Mouse (Mus musculus): ENCODE measurements at regions not wholly inside any gene's neighbourhood (a gene's known extent, or its start where the extent isn't known, plus 50 kb on each side); places are given as distances from the start of the nearest gene placed in this dataset.

DNA sequence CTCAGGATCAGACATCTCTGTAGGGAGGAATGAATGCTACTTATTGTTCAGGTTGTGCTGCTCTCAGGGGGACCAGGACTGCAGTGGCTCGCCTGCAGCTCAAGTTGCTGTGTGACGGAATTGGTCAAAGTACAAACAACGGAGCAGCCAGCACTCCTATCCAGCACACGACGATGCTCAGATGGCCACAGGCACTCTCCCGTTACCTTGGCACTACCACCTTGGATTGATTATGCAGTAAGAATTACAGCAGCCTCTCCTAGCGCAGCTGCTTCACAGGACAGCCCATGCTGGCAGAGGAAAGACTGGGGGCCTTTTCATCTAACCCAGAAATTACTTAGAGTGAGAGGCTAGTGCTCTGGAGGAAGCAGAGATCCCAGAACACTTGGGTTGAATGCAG lies 226.5 kb downstream of the Maf start:
- H3K36me3 ChIP-seq (ENCODE audit: control insufficient read depth, insufficient read depth, low read length) = no peaks in the 10 kb centered on the region
- ATAC-seq (replicated peaks; ENCODE audit: low FRiP score, low TSS enrichment, low read depth) (no peak), DNase-seq (ENCODE audit: low spot score) (no peak)
- WGBS = 55% methylated on average over 7 of the region's 7 CpGs
- no peak overlapping the region for H3K4me3 ChIP-seq (ENCODE audit: low read depth, low read length)
- no peaks in the 10 kb centered on the region for H3K27me3 ChIP-seq (replicated peaks; ENCODE audit: control insufficient read depth, insufficient read depth, low read length)
- no peak overlapping the region for H3K4me2 ChIP-seq (ENCODE audit: low read length)
- no peak overlapping the region for H3K9ac ChIP-seq (ENCODE audit: low read length)
- no peaks in the 10 kb centered on the region for H3K9me3 ChIP-seq (ENCODE audit: control insufficient read depth, low read length)
- H3K27ac ChIP-seq (ENCODE audit: low read depth) = no peak overlapping the region
- no peaks in the 10 kb centered on the region for H3K4me1 ChIP-seq (replicated peaks; ENCODE audit: control insufficient read depth, insufficient read depth, low read length)

- Histone ChIP-seq H3K27ac (ENCODE audit: low read depth) (no peak overlapping the region), H3K4me3 (ENCODE audit: low read depth, low read length) (no peak overlapping the region), H3K9me3 (ENCODE audit: control insufficient read depth, low read length) (no peaks in the 10 kb centered on the region), H3K36me3 (ENCODE audit: control insufficient read depth, insufficient read depth, low read length) (no peaks in the 10 kb centered on the region), H3K4me1 (replicated peaks; ENCODE audit: control insufficient read depth, insufficient read depth, low read length) (no peaks in the 10 kb centered on the region), H3K27me3 (replicated peaks; ENCODE audit: control insufficient read depth, insufficient read depth, low read length) (0 out of 2 replicates have a peak, but pooled peaks cover 1% of the 10 kb centered on the region), H3K4me2 (ENCODE audit: low read length) (no peak overlapping the region), H3K9ac (ENCODE audit: low read length) (no peak overlapping the region)
- 62% methylated on average over 11 of the region's 11 CpGs for WGBS
- DNase-seq (ENCODE audit: low spot score) (no peak), ATAC-seq (replicated peaks; ENCODE audit: low FRiP score, low TSS enrichment, low read depth) (no peak)
Observed at GRCm38 (mm10) chr8:115478406-115479060, 229.1 kb downstream of the Maf start.

GRCm38 (mm10) chr8:115476071-115476470 lies 231.5 kb downstream of the Maf start:
- H3K4me3 ChIP-seq (ENCODE audit: low read depth, low read length) = no peak overlapping the region
- no peak overlapping the region for H3K27ac ChIP-seq (ENCODE audit: low read depth)
- no peaks in the 10 kb centered on the region for H3K4me1 ChIP-seq (replicated peaks; ENCODE audit: control insufficient read depth, insufficient read depth, low read length)
- H3K27me3 ChIP-seq (replicated peaks; ENCODE audit: control insufficient read depth, insufficient read depth, low read length) = 0 out of 2 replicates have a peak, but pooled peaks cover 2% of the 10 kb centered on the region
- H3K9ac ChIP-seq (ENCODE audit: low read length) = no peak overlapping the region
- DNase-seq (ENCODE audit: low spot score) (no peak), ATAC-seq (replicated peaks; ENCODE audit: low FRiP score, low TSS enrichment, low read depth) (no peak)
- no peaks in the 10 kb centered on the region for H3K36me3 ChIP-seq (ENCODE audit: control insufficient read depth, insufficient read depth, low read length)
- WGBS = 91% methylated on average over 9 of the region's 9 CpGs
- H3K9me3 ChIP-seq (ENCODE audit: control insufficient read depth, low read length) = no peaks in the 10 kb centered on the region
- no peak overlapping the region for H3K4me2 ChIP-seq (ENCODE audit: low read length)

DNA sequence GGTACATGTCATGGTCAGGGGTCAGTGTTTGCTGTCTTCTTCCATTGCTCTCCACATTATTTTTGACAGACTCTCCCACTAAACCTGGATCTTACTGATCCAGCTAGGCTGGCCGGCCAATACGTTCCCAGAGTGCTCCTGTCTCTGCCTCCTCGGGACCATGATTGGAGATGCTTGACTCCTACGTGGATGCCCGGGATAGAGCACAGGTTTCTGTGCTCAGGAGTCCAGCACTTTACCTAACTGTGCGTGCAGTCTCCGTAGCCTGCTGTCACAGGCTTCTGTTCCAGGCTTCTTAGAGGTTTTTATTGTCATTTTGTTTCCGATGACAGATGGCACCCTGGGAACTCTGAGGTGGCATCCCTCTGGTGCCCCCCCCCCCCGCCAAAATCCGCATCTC lies 232.4 kb downstream of the Maf start:
- H3K4me1 ChIP-seq (replicated peaks; ENCODE audit: control insufficient read depth, insufficient read depth, low read length) = no peaks in the 10 kb centered on the region
- no peak for ATAC-seq (replicated peaks; ENCODE audit: low FRiP score, low TSS enrichment, low read depth)
- no peaks in the 10 kb centered on the region for H3K9me3 ChIP-seq (ENCODE audit: control insufficient read depth, low read length)
- H3K27me3 ChIP-seq (replicated peaks; ENCODE audit: control insufficient read depth, insufficient read depth, low read length) = 0 out of 2 replicates have a peak, but pooled peaks cover 2% of the 10 kb centered on the region
- no peaks in the 10 kb centered on the region for H3K36me3 ChIP-seq (ENCODE audit: control insufficient read depth, insufficient read depth, low read length)
- no peak for DNase-seq (ENCODE audit: low spot score)
- no peak overlapping the region for H3K4me3 ChIP-seq (ENCODE audit: low read depth, low read length)
- H3K4me2 ChIP-seq (ENCODE audit: low read length) = no peak overlapping the region
- no peak overlapping the region for H3K27ac ChIP-seq (ENCODE audit: low read depth)
- 85% methylated on average over 10 of the region's 10 CpGs for WGBS
- no peak overlapping the region for H3K9ac ChIP-seq (ENCODE audit: low read length)

DNA sequence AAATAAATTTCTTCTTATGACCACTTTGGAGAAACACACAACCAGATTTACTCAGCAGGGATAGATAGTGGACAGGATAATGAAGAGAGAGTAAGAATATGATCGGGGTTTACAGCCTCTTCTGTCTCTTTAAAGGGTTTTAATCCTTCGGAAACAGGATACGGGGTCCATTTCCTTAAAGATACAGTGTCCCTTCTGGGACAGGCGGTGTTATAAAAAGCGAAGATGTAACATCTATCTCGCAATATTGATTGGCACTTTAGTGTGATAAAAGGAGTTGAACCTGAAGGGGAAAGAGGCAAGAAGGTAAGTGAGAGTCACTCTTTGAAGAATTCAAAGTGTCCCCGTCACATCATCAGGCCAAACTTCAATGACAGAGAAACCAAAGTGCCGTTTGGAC lies 233.6 kb downstream of the Maf start:
- H3K4me2 ChIP-seq (ENCODE audit: low read length) = peak overlapping the region; percentile 6; the same call in 1 of the 2 replicates
- ATAC-seq (replicated peaks; ENCODE audit: low FRiP score, low TSS enrichment, low read depth) (no peak), DNase-seq (ENCODE audit: low spot score) (no peak)
- H3K4me1 ChIP-seq (replicated peaks; ENCODE audit: control insufficient read depth, insufficient read depth, low read length) = no peaks in the 10 kb centered on the region
- WGBS = 56% methylated on average over 8 of the region's 8 CpGs
- no peak overlapping the region for H3K4me3 ChIP-seq (ENCODE audit: low read depth, low read length)
- no peaks in the 10 kb centered on the region for H3K36me3 ChIP-seq (ENCODE audit: control insufficient read depth, insufficient read depth, low read length)
- no peaks in the 10 kb centered on the region for H3K9me3 ChIP-seq (ENCODE audit: control insufficient read depth, low read length)
- H3K27ac ChIP-seq (ENCODE audit: low read depth) = no peak overlapping the region
- no peak overlapping the region for H3K9ac ChIP-seq (ENCODE audit: low read length)
- 0 out of 2 replicates have a peak, but pooled peaks cover 2% of the 10 kb centered on the region for H3K27me3 ChIP-seq (replicated peaks; ENCODE audit: control insufficient read depth, insufficient read depth, low read length)

- no peaks in the 10 kb centered on the region for H3K9me3 ChIP-seq (ENCODE audit: control insufficient read depth, low read length)
- DNase-seq (ENCODE audit: low spot score) = no peak
- no peak for ATAC-seq (replicated peaks; ENCODE audit: low FRiP score, low TSS enrichment, low read depth)
- no peak overlapping the region for H3K4me3 ChIP-seq (ENCODE audit: low read depth, low read length)
- H3K9ac ChIP-seq (ENCODE audit: low read length) = no peak overlapping the region
- peaks cover 30% of the 10 kb centered on the region for H3K27me3 ChIP-seq (replicated peaks; ENCODE audit: control insufficient read depth, insufficient read depth, low read length)
- H3K36me3 ChIP-seq (ENCODE audit: control insufficient read depth, insufficient read depth, low read length) = no peaks in the 10 kb centered on the region
- H3K27ac ChIP-seq (ENCODE audit: low read depth) = no peak overlapping the region
- no peak overlapping the region for H3K4me2 ChIP-seq (ENCODE audit: low read length)
- WGBS = 49% methylated on average over 9 of the region's 9 CpGs
- H3K4me1 ChIP-seq (replicated peaks; ENCODE audit: control insufficient read depth, insufficient read depth, low read length) = 0 out of 2 replicates have a peak, but pooled peaks cover 7% of the 10 kb centered on the region
Observed at GRCm38 (mm10) chr8:115466553-115466952, 241.0 kb downstream of the Maf start.

DNA sequence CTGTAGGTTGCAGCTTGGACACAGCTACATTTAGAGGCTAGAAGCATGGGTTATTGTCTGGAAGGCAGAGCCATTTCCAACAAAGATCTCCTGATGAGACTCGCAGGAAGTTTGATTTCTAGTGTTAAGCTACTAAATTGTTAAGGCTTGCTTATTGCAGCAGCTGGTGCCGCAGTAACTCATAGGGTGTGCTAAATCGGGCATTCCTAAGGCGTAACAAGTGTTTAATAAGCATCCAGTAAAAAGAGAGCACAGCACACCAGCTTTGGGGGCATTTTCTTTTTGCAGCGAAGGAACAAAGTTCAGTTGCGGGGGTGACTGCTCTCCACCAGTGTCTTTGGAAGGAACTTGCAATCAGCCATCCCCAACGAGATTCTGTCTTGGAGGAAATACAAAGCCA lies 241.5 kb downstream of the Maf start:
- ATAC-seq (replicated peaks; ENCODE audit: low FRiP score, low TSS enrichment, low read depth) (no peak), DNase-seq (ENCODE audit: low spot score) (no peak)
- H3K9me3 ChIP-seq (ENCODE audit: control insufficient read depth, low read length) = no peaks in the 10 kb centered on the region
- H3K4me1 ChIP-seq (replicated peaks; ENCODE audit: control insufficient read depth, insufficient read depth, low read length) = 0 out of 2 replicates have a peak, but pooled peaks cover 7% of the 10 kb centered on the region
- H3K4me3 ChIP-seq (ENCODE audit: low read depth, low read length) = no peak overlapping the region
- no peaks in the 10 kb centered on the region for H3K36me3 ChIP-seq (ENCODE audit: control insufficient read depth, insufficient read depth, low read length)
- no peak overlapping the region for H3K9ac ChIP-seq (ENCODE audit: low read length)
- peaks cover 30% of the 10 kb centered on the region for H3K27me3 ChIP-seq (replicated peaks; ENCODE audit: control insufficient read depth, insufficient read depth, low read length)
- WGBS = 72% methylated on average over 7 of the region's 7 CpGs
- H3K27ac ChIP-seq (ENCODE audit: low read depth) = no peak overlapping the region
- H3K4me2 ChIP-seq (ENCODE audit: low read length) = no peak overlapping the region

- Histone ChIP-seq H3K9ac (ENCODE audit: low read length) (no peak overlapping the region), H3K27ac (ENCODE audit: low read depth) (no peak overlapping the region), H3K4me3 (ENCODE audit: low read depth, low read length) (no peak overlapping the region), H3K36me3 (ENCODE audit: control insufficient read depth, insufficient read depth, low read length) (no peaks in the 10 kb centered on the region), H3K9me3 (ENCODE audit: control insufficient read depth, low read length) (no peaks in the 10 kb centered on the region), H3K4me1 (replicated peaks; ENCODE audit: control insufficient read depth, insufficient read depth, low read length) (0 out of 2 replicates have a peak, but pooled peaks cover 7% of the 10 kb centered on the region), H3K27me3 (replicated peaks; ENCODE audit: control insufficient read depth, insufficient read depth, low read length) (peaks cover 44% of the 10 kb centered on the region), H3K4me2 (ENCODE audit: low read length) (no peak overlapping the region)
- 31% methylated on average over 6 of the region's 6 CpGs for WGBS
- 0 out of 2 replicates have a peak, but pooled peaks have one; percentile 53 for ATAC-seq (replicated peaks; ENCODE audit: low FRiP score, low TSS enrichment, low read depth)
- DNase-seq (ENCODE audit: low spot score) = peak; percentile 62
Observed at GRCm38 (mm10) chr8:115462657-115463056, 244.9 kb downstream of the Maf start.

GRCm38 (mm10) chr8:115458119-115458518 lies 249.5 kb downstream of the Maf start:
- H3K9me3 ChIP-seq (ENCODE audit: control insufficient read depth, low read length) = no peaks in the 10 kb centered on the region
- 0 out of 2 replicates have a peak, but pooled peaks cover 13% of the 10 kb centered on the region for H3K4me1 ChIP-seq (replicated peaks; ENCODE audit: control insufficient read depth, insufficient read depth, low read length)
- 40% methylated on average over 3 of the region's 3 CpGs for WGBS
- no peak overlapping the region for H3K9ac ChIP-seq (ENCODE audit: low read length)
- H3K36me3 ChIP-seq (ENCODE audit: control insufficient read depth, insufficient read depth, low read length) = no peaks in the 10 kb centered on the region
- ATAC-seq (replicated peaks; ENCODE audit: low FRiP score, low TSS enrichment, low read depth) (no peak), DNase-seq (ENCODE audit: low spot score) (no peak)
- H3K4me3 ChIP-seq (ENCODE audit: low read depth, low read length) = no peak overlapping the region
- no peak overlapping the region for H3K4me2 ChIP-seq (ENCODE audit: low read length)
- H3K27me3 ChIP-seq (replicated peaks; ENCODE audit: control insufficient read depth, insufficient read depth, low read length) = peaks cover 16% of the 10 kb centered on the region
- H3K27ac ChIP-seq (ENCODE audit: low read depth) = no peak overlapping the region

Measured in intestine, embryonic 14.5 days (tissue).